8 mouse cellular contexts compared by ENCODE assay signal in the genomic region with DNA sequence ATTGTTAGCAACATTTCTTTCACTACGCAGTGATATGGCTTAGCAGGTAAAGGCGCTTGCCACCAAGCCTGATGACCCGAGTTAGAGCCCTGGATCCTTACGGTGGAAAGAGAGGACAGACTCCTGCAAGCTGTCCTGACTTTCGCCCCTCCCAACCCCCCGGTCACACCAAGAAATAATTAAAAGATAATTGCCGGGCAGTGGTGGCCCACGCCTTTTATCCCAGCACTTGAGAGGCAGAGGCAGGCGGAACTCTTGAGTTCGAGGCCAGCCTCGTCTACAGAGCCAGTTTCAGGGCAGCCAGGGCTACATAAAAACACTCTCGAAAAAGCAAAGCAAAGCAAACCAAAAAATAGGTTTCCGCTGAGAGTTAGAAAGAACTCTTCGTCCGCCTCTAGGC. TPM values are rescaled to one million over a fixed set of nuclear protein-coding genes. Genes with fewer than 3 reads are reported as not detected.
DNase-seq lines count a peak whose midpoint lies in the region; ATAC-seq and TF ChIP-seq lines count a peak whose summit lies in the region.

No protein-coding gene starts in this region.

- TF ChIP-seq POLR2A in myocyte (IDR thresholded peaks at IDR 0.05; ENCODE audit: insufficient read length, low read depth): no peak

- no peaks in the 10 kb centered on the region for H3K9me3 ChIP-seq in embryonic facial prominence, embryonic 12.5 days
- no peaks in the 10 kb centered on the region for H3K9me3 ChIP-seq in intestine, embryonic 15.5 days

- H3K4me1 ChIP-seq in embryonic facial prominence, embryonic 12.5 days: peaks cover 16% of the 10 kb centered on the region
- H3K4me1 ChIP-seq in intestine, embryonic 15.5 days (replicated peaks): peaks cover 11% of the 10 kb centered on the region

- DNase-seq in layer of hippocampus, adult 2 months (ENCODE audit: low spot score in 2 of 2): no peak
- DNase-seq in layer of hippocampus, adult 11-12 months (ENCODE audit: low spot score): no peak
- DNase-seq in urinary bladder, adult 2 months (ENCODE audit: low spot score): no peak
- no peak for DNase-seq in cerebellum, postnatal 14 days
- DNase-seq in c-Kit-positive CD71-positive TER-119-positive erythroid progenitor cells, embryonic 14.5 days (ENCODE audit: low spot score): no peak

- peak overlapping the region; percentile 75 for H3K4me2 ChIP-seq in embryonic facial prominence, embryonic 12.5 days (replicated peaks)
- H3K4me2 ChIP-seq in intestine, embryonic 15.5 days (replicated peaks): peak overlapping the region; percentile 67
- peak overlapping the region; percentile 85 for H3K4me2 ChIP-seq in myocyte (ENCODE audit: low read depth)

- 8% methylated on average over 15 of the region's 15 CpGs for WGBS in embryonic facial prominence, embryonic 12.5 days
- 5% methylated on average over 15 of the region's 15 CpGs for WGBS in intestine, embryonic 15.5 days

- H3K79me2 ChIP-seq in myocyte (ENCODE audit: control insufficient read depth, insufficient read depth): peaks cover 22% of the 10 kb centered on the region

- TF ChIP-seq CTCF in layer of hippocampus, adult 2 months (conservative IDR thresholded peaks at IDR 0.05): no peak

- H3K4me3 ChIP-seq in layer of hippocampus, adult 2 months: peak overlapping the region; percentile 75
- H3K4me3 ChIP-seq in embryonic facial prominence, embryonic 12.5 days: peak overlapping the region; percentile 73
- H3K4me3 ChIP-seq in intestine, embryonic 15.5 days (replicated peaks): peak overlapping the region; percentile 64
- peak overlapping the region; percentile 93 for H3K4me3 ChIP-seq in myocyte

- peak overlapping the region; percentile 88 for H3K27ac ChIP-seq in layer of hippocampus, adult 2 months
- peak overlapping the region; percentile 82 for H3K27ac ChIP-seq in embryonic facial prominence, embryonic 12.5 days
- H3K27ac ChIP-seq in intestine, embryonic 15.5 days: peak overlapping the region; percentile 92

- H3K36me3 ChIP-seq in embryonic facial prominence, embryonic 12.5 days: peaks cover 34% of the 10 kb centered on the region
- no peaks in the 10 kb centered on the region for H3K36me3 ChIP-seq in intestine, embryonic 15.5 days
- H3K36me3 ChIP-seq in myocyte (ENCODE audit: control insufficient read depth, insufficient read depth): no peaks in the 10 kb centered on the region

- peak overlapping the region; percentile 43 for H3ac ChIP-seq in myocyte (ENCODE audit: control insufficient read depth, insufficient read length)

- ATAC-seq in embryonic facial prominence, embryonic 12.5 days (ENCODE audit: insufficient number of reproducible peaks, insufficient read depth, low FRiP score, low TSS enrichment): no peak
- peak; percentile 56 for ATAC-seq in intestine, embryonic 15.5 days

- peak overlapping the region; percentile 78 for H3K9ac ChIP-seq in embryonic facial prominence, embryonic 12.5 days
- peak overlapping the region; percentile 70 for H3K9ac ChIP-seq in intestine, embryonic 15.5 days

- H3K27me3 ChIP-seq in embryonic facial prominence, embryonic 12.5 days: no peaks in the 10 kb centered on the region
- no peaks in the 10 kb centered on the region for H3K27me3 ChIP-seq in intestine, embryonic 15.5 days (replicated peaks)
- H3K27me3 ChIP-seq in myocyte (ENCODE audit: control insufficient read depth, insufficient read depth, insufficient read length): no peaks in the 10 kb centered on the region

TF ChIP-seq in myocyte, 11 proteins besides CTCF, POLR2A, EP300 and RAD21:
- TF ChIP-seq CEBPB (IDR thresholded peaks at IDR 0.05; ENCODE audit: insufficient read depth, poor library complexity, severe bottlenecking) (no peak), MYOD1 (IDR thresholded peaks at IDR 0.05; ENCODE audit: control insufficient read depth in 1 of 3, insufficient read length in 2 of 3, low read depth in 2 of 3) (no peak), TCF3 (IDR thresholded peaks at IDR 0.05; ENCODE audit: insufficient read length, low read depth) (no peak), MYOG (IDR thresholded peaks at IDR 0.05; ENCODE audit: control insufficient read depth in 1 of 3, insufficient read depth in 1 of 3, insufficient read length in 2 of 3, low read depth in 2 of 3) (no peak), MAX (IDR thresholded peaks at IDR 0.05; ENCODE audit: low read depth) (no peak), E2F4 (IDR thresholded peaks at IDR 0.05; ENCODE audit: insufficient read depth) (no peak), USF1 (IDR thresholded peaks at IDR 0.05; ENCODE audit: low read depth) (no peak), POLR2AphosphoS2 (IDR thresholded peaks at IDR 0.05; ENCODE audit: insufficient read length, low read depth) (no peak), TCF12 (IDR thresholded peaks at IDR 0.05; ENCODE audit: insufficient read depth, poor library complexity, severe bottlenecking) (no peak), SRF (IDR thresholded peaks at IDR 0.05; ENCODE audit: control insufficient read depth, insufficient read length, low read depth) (no peak), REST (IDR thresholded peaks at IDR 0.05; ENCODE audit: insufficient read depth, insufficient read length) (no peak)
TF ChIP-seq in myocyte: peak in this region for 0.

RNA-seq across cellular contexts. Expression of gene Mrps21, which starts 0.3 kb away (rescaled TPM):
- total RNA-seq in layer of hippocampus, adult 2 months (2021): 100 to 1,000 TPM; 155 to 164 TPM
- 332 and 346 TPM in 2 replicates for polyA plus RNA-seq in embryonic facial prominence, embryonic 12.5 days (2016; fragmentation: Nextera tagmentation; extraction: Ambion mirVana)
- polyA plus RNA-seq in intestine, embryonic 15.5 days (2015; fragmentation: Nextera tagmentation; extraction: Ambion mirVana): 346 and 351 TPM in 2 replicates
- 400 TPM for polyA plus RNA-seq in myocyte (2012; fragmentation: generic; extraction: Trizol)
- polyA plus RNA-seq in urinary bladder, adult 2 months (2012; rRNA removed): 245 and 291 TPM in 2 replicates

RNA-seq across cellular contexts. Expression of gene Ciart, which starts 11.1 kb away (rescaled TPM):
- total RNA-seq in layer of hippocampus, adult 2 months (2021): 10 to 100 TPM; 10.3 to 11.7 TPM
- 5.9 and 6.2 TPM in 2 replicates for polyA plus RNA-seq in embryonic facial prominence, embryonic 12.5 days (2016; fragmentation: Nextera tagmentation; extraction: Ambion mirVana)
- 5.6 and 5.8 TPM in 2 replicates for polyA plus RNA-seq in intestine, embryonic 15.5 days (2015; fragmentation: Nextera tagmentation; extraction: Ambion mirVana)
- 22.4 TPM for polyA plus RNA-seq in myocyte (2012; fragmentation: generic; extraction: Trizol)
- polyA plus RNA-seq in urinary bladder, adult 2 months (2012; rRNA removed): 37.5 and 49.5 TPM in 2 replicates

RNA-seq across cellular contexts. Expression of gene Prpf3, which starts 15.3 kb away (rescaled TPM):
- total RNA-seq in layer of hippocampus, adult 2 months (2021): 10 to 100 TPM; 33.0 to 38.1 TPM
- 66.7 and 68.2 TPM in 2 replicates for polyA plus RNA-seq in embryonic facial prominence, embryonic 12.5 days (2016; fragmentation: Nextera tagmentation; extraction: Ambion mirVana)
- 44.2 and 44.9 TPM in 2 replicates for polyA plus RNA-seq in intestine, embryonic 15.5 days (2015; fragmentation: Nextera tagmentation; extraction: Ambion mirVana)
- polyA plus RNA-seq in myocyte (2012; fragmentation: generic; extraction: Trizol): 17.8 TPM
- 26.6 and 29.7 TPM in 2 replicates for polyA plus RNA-seq in urinary bladder, adult 2 months (2012; rRNA removed)

RNA-seq across cellular contexts. Expression of gene BC028528, which starts 20.8 kb away (rescaled TPM):
- total RNA-seq in layer of hippocampus, adult 2 months (2021): 1 to 10 TPM; 3.4 to 4.8 TPM
- polyA plus RNA-seq in embryonic facial prominence, embryonic 12.5 days (2016; fragmentation: Nextera tagmentation; extraction: Ambion mirVana): 14.3 and 14.4 TPM in 2 replicates
- 21.3 and 22.9 TPM in 2 replicates for polyA plus RNA-seq in intestine, embryonic 15.5 days (2015; fragmentation: Nextera tagmentation; extraction: Ambion mirVana)
- 11.3 TPM for polyA plus RNA-seq in myocyte (2012; fragmentation: generic; extraction: Trizol)
- polyA plus RNA-seq in urinary bladder, adult 2 months (2012; rRNA removed): 28.6 and 30.4 TPM in 2 replicates

RNA-seq across cellular contexts. Expression of gene Aph1a, which starts 22.8 kb away (rescaled TPM):
- total RNA-seq in layer of hippocampus, adult 2 months (2021): 10 to 100 TPM; 69.0 to 79.8 TPM
- polyA plus RNA-seq in embryonic facial prominence, embryonic 12.5 days (2016; fragmentation: Nextera tagmentation; extraction: Ambion mirVana): 27.5 and 31.3 TPM in 2 replicates
- polyA plus RNA-seq in intestine, embryonic 15.5 days (2015; fragmentation: Nextera tagmentation; extraction: Ambion mirVana): 38.3 and 38.8 TPM in 2 replicates
- polyA plus RNA-seq in myocyte (2012; fragmentation: generic; extraction: Trizol): 106 TPM
- polyA plus RNA-seq in urinary bladder, adult 2 months (2012; rRNA removed): 84.0 and 96.2 TPM in 2 replicates
